Mouse (Mus musculus) megakaryocyte, embryonic 14.5 days (primary cell): ENCODE measurements around the gene F11.

Source experiments
- FLI1 ChIP-seq: IDR thresholded peaks from 2 replicates; pipeline ENCODE4 v1.6.1; 2012; ENCODE audit warnings: low read length, inconsistent platforms, mixed read lengths
- GATA1 ChIP-seq: IDR thresholded peaks from 3 replicates; pipeline ENCODE4 v1.6.1; 2012; ENCODE audit warnings: mixed read lengths, low read length, inconsistent platforms, borderline replicate concordance

DNA sequence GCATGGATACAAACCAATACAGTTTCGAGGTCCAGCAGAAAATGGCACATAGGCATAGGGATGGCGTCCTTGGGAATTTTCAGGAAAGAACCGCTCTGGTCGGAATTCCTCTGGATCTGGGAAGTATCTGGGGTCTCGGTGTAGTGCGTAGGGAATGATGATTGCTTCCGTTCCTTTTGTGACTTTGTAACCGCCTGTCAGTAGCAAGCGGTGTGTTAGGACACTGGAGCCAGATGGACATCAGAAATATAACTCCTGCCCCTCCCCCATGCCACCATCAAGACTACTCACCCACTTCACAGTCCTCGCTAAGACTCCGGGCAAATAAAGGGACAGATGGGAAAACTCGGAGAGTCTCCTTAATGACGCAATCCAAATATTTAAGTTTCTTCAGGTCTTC lies 46.5 kb upstream of the F11 start, which contains the start of gene Gm45753:
- TF ChIP-seq GATA1 (no peak), FLI1 (no peak)
